Mouse (Mus musculus) hindbrain, embryonic 14.5 days (tissue): ENCODE measurements around the gene Cep104. TPM values are rescaled to one million over a fixed set of nuclear protein-coding genes. Genes with fewer than 3 reads are reported as not detected.
A peak's percentile ranks its signal among the peaks of the same experiment; 100 is the strongest.

Experiments
- ATAC-seq: fragments of 200-750 bp; cut with Nextera tagmentation; 2 replicates; pipeline ENCODE4 v1.8.0; 2017; ENCODE audit warnings: moderate number of reproducible peaks, mild to moderate bottlenecking, moderate TSS enrichment, moderate library complexity; ENCODE audit not compliant: low FRiP score
- DNase-seq: peaks from one replicate; pipeline ENCODE4 v3.0.0-alpha.2; 2015; ENCODE audit warnings: low spot score
- H3K27ac ChIP-seq: fragments of 300-500 bp; sonication (generic); 2 replicates; pipeline ENCODE4 v1.5.1; 2014; ENCODE audit warnings: mild to moderate bottlenecking, moderate library complexity
- H3K27me3 ChIP-seq: fragments of 300-500 bp; sonication (generic); 2 replicates; pipeline ENCODE4 v1.6.1; 2014; ENCODE audit warnings: mild to moderate bottlenecking, low read length, mixed read lengths; ENCODE audit not compliant: control insufficient read depth, insufficient read depth
- H3K36me3 ChIP-seq: fragments of 300-500 bp; sonication (generic); replicated peaks from 2 replicates; pipeline ENCODE4 v1.6.1; 2014; ENCODE audit not compliant: control insufficient read depth, insufficient read depth
- H3K4me1 ChIP-seq: fragments of 300-500 bp; sonication (generic); replicated peaks from 2 replicates; pipeline ENCODE4 v1.6.1; 2014; ENCODE audit warnings: antibody characterized with exemption, low read length, mixed read lengths; ENCODE audit not compliant: control insufficient read depth, insufficient read depth
- H3K4me2 ChIP-seq: fragments of 300-500 bp; sonication (generic); replicated peaks from 2 replicates; pipeline ENCODE4 v1.6.1; 2014; ENCODE audit warnings: mild to moderate bottlenecking, moderate library complexity
- H3K4me3 ChIP-seq: fragments of 300-500 bp; sonication (generic); replicated peaks from 2 replicates; pipeline ENCODE4 v1.5.1; 2014; ENCODE audit warnings: mild to moderate bottlenecking, low read length
- H3K9ac ChIP-seq: fragments of 300-500 bp; sonication (generic); 2 replicates; pipeline ENCODE4 v1.6.1; 2014
- H3K9me3 ChIP-seq: fragments of 300-500 bp; sonication (generic); 2 replicates; pipeline ENCODE4 v1.6.1; 2016; ENCODE audit warnings: low read length; ENCODE audit not compliant: control insufficient read depth
- WGBS: fragments of 180-500 bp; shearing (Covaris S2); extraction: QIAGEN DNeasy Blood & Tissue Kit; methylation state at CpG from one replicate; pipeline ENCODE4 v1.1.7; 2014; 5-methylcytosine and 5-hydroxymethylcytosine counted together
- polyA plus RNA-seq: library from polyadenylated mRNA; unstranded; fragments of >200 nt; fragmentation: Nextera tagmentation; extraction: Ambion mirVana; gene quantifications from 2 replicates; pipeline ENCODE4 v1.2.1, GENCODE M21; 2014

The Cep104 gene
- polyA plus RNA-seq, 1 experiment from 2014 or later: 15.3 TPM

DNA sequence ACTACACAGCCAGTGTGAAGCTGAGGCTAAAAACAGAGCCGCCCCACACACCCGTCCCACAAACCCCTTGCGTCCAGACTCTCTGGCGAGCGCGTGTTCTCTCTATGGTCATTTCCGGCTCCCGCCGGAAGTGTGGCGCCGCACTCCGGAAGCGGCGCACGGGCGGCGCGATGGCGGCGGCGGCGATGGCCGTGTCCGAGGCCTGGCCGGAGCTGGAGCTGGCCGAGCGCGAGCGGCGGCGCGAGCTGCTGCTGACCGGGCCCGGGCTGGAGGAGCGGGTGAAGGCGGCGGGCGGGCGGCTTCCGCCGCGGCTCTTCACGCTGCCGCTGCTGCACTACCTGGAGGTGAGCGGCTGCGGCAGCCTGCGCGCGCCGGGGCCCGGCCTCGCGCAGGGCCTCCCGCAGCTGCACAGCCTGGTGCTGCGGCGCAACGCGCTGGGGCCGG is 36.7 kb downstream of the Cep104 start, which contains the start of gene Lrrc47:
Lrrc47 (plus strand) TSS at position 86 of the 444 bp plus-strand sequence.
- ATAC-seq (peak; percentile 93), DNase-seq (peak; percentile 87)
- under 1% methylated on average over 59 of the region's 59 CpGs for WGBS
- H3K9me3 ChIP-seq: no peaks in the 10 kb centered on the region
- H3K4me1 ChIP-seq: peaks cover 16% of the 10 kb centered on the region
- H3K27ac ChIP-seq: peak within 1 kb of the TSS; percentile 15
- H3K36me3 ChIP-seq: peaks cover 31% of the 10 kb centered on the region
- no peaks in the 10 kb centered on the region for H3K27me3 ChIP-seq
- peak within 1 kb of the TSS; percentile 99 for H3K4me2 ChIP-seq
- peak within 1 kb of the TSS; percentile 86 for H3K9ac ChIP-seq
- H3K4me3 ChIP-seq: peak within 1 kb of the TSS; percentile 100

DNA sequence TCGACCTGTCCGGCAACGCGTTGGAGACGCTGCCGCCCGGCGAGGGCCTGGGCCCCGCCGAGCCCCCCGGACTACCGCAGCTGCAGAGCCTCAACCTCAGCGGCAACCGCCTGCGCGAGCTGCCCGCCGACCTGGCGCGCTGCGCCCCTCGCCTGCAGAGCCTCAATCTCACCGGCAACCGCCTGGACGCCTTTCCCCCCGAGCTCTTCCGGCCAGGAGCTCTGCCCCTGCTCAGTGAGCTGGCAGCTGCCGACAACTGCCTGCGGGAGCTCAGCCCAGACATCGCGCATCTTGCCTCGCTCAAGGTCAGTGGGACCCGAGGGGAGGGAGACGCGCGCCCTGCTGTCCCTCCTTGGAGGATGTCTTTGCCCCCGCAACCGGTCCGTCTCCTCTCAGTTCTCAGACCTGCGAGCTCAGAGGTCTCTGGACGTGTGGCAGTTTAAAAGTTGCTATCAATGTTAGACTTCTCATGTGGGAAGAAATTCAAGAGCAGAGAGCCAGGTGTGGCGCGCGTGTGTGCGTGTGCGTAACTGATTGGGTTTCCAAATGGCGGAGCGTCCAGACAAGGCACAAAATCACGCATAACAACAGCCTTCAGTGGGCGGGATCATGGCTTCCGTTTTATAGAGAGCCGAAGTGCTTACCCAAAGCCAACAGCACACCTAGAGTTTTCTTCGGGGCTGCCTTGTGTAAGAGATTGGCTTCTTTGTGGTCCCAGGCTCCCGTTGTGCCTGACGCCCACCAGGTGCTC is 37.3 kb downstream of the Cep104 start:
- Histone ChIP-seq H3K4me1 (peaks cover 16% of the 10 kb centered on the region), H3K4me2 (peak overlapping the region; percentile 99), H3K9ac (peak overlapping the region; percentile 86), H3K4me3 (peak overlapping the region; percentile 100), H3K9me3 (no peaks in the 10 kb centered on the region), H3K27me3 (no peaks in the 10 kb centered on the region), H3K27ac (0 out of 2 replicates have a peak overlapping the region, but pooled peaks have one; percentile 15), H3K36me3 (peaks cover 31% of the 10 kb centered on the region)
- ATAC-seq (no peak), DNase-seq (no peak)
- 3% methylated on average over 55 of the region's 55 CpGs for WGBS

DNA sequence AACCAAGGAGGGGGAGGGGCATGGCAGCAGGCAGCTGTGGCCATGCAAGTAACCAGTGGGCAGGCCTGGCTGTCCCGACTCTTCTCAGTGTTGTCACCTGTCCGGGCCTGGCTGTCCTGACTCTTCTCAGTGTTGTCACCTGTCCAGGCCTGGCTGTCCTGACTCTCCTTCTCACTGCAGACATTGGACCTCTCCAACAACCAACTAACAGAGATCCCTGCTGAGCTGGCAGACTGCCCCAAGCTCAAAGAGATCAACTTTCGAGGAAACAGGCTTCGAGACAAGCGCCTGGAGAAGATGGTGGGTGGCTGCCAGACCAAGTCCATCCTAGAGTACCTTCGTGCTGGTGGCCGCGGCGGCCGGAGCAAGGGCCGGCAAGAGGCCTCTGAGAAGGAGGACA is 40.5 kb downstream of the Cep104 start:
- no peaks in the 10 kb centered on the region for H3K9me3 ChIP-seq
- H3K4me1 ChIP-seq: peaks cover 16% of the 10 kb centered on the region
- H3K9ac ChIP-seq: no peak overlapping the region
- H3K27ac ChIP-seq: no peak overlapping the region
- H3K4me3 ChIP-seq: no peak overlapping the region
- no peak overlapping the region for H3K4me2 ChIP-seq
- no peaks in the 10 kb centered on the region for H3K27me3 ChIP-seq
- DNase-seq (no peak), ATAC-seq (no peak)
- H3K36me3 ChIP-seq: peaks cover 58% of the 10 kb centered on the region
- WGBS: 95% methylated on average over 11 of the region's 11 CpGs

GRCm38 (mm10) chr4:154019571-154019970 is 44.6 kb downstream of the Cep104 start:
- Histone ChIP-seq H3K27ac (no peak overlapping the region), H3K36me3 (peaks cover 77% of the 10 kb centered on the region), H3K27me3 (no peaks in the 10 kb centered on the region), H3K4me2 (no peak overlapping the region), H3K9me3 (no peaks in the 10 kb centered on the region), H3K4me3 (no peak overlapping the region), H3K9ac (no peak overlapping the region), H3K4me1 (0 out of 2 replicates have a peak, but pooled peaks cover 8% of the 10 kb centered on the region)
- ATAC-seq (no peak), DNase-seq (no peak)
- WGBS: 78% methylated on average over 7 of the region's 7 CpGs

DNA sequence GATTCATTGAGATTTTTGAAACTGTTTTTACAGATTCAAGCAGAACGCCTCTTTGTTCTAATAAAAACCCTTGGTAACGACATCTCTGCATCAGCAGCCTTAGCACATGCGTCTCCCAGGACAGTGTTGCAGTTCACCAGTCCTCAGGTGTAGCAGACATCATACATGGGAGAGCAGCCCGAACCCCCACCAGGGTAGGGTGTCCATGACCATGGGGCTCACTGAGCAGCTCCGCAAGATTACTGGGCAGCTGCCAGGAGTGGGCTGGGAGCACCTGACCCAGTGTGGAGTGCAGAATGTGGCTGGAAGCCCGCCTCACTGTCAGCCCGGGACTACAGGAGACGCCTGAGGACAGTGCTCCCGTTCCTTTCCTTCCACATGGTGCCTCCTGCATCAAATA is 46.4 kb downstream of the Cep104 start:
- H3K4me1 ChIP-seq: peaks cover 8% of the 10 kb centered on the region; the same call in 1 of the 2 replicates
- no peak overlapping the region for H3K4me2 ChIP-seq
- H3K9ac ChIP-seq: no peak overlapping the region
- DNase-seq: no peak
- H3K4me3 ChIP-seq: no peak overlapping the region
- WGBS: 95% methylated on average over 9 of the region's 9 CpGs
- peaks cover 59% of the 10 kb centered on the region for H3K36me3 ChIP-seq
- H3K9me3 ChIP-seq: no peaks in the 10 kb centered on the region
- no peak for ATAC-seq
- H3K27ac ChIP-seq: no peak overlapping the region
- peaks cover 9% of the 10 kb centered on the region; the same call in 1 of the 2 replicates for H3K27me3 ChIP-seq

- Histone ChIP-seq H3K4me1 (peaks cover 8% of the 10 kb centered on the region; the same call in 1 of the 2 replicates), H3K9me3 (no peaks in the 10 kb centered on the region), H3K9ac (no peak overlapping the region), H3K36me3 (peaks cover 49% of the 10 kb centered on the region), H3K4me2 (no peak overlapping the region), H3K27ac (no peak overlapping the region), H3K4me3 (no peak overlapping the region), H3K27me3 (peaks cover 15% of the 10 kb centered on the region; the same call in 1 of the 2 replicates)
- ATAC-seq (no peak), DNase-seq (no peak)
- 78% methylated on average over 4 of the region's 4 CpGs for WGBS
Measured at GRCm38 (mm10) chr4:154022407-154022806, 47.4 kb downstream of the Cep104 start.

DNA sequence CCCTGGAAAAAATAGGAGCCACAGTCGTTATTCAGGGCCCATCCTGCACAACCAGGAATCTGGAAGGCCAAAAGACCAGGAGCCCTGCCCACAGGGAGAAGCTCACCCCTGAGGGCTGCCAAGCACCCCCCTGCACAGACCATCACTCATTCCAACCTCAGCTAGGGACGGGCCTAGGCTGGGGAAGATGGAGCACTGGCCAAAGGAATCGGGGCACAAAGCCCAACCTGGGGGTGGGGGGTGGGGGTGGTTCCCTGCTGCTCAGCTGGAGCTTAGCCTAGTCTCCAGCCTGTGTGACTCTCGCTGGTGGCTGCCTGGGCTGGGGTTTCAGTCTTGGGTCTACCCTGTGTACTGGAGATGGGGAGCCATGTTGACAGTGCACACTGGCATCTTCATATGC is 47.9 kb downstream of the Cep104 start:
- H3K4me3 ChIP-seq: no peak overlapping the region
- H3K36me3 ChIP-seq: peaks cover 46% of the 10 kb centered on the region
- no peak overlapping the region for H3K9ac ChIP-seq
- peaks cover 8% of the 10 kb centered on the region; the same call in 1 of the 2 replicates for H3K4me1 ChIP-seq
- H3K4me2 ChIP-seq: no peak overlapping the region
- no peak overlapping the region for H3K27ac ChIP-seq
- 27% methylated on average over 4 of the region's 4 CpGs for WGBS
- H3K27me3 ChIP-seq: peaks cover 15% of the 10 kb centered on the region; the same call in 1 of the 2 replicates
- no peak for DNase-seq
- H3K9me3 ChIP-seq: no peaks in the 10 kb centered on the region
- ATAC-seq: peak; percentile 19; the same call in 1 of the 2 replicates

- H3K4me2 ChIP-seq: no peak overlapping the region
- DNase-seq (no peak), ATAC-seq (no peak)
- peaks cover 8% of the 10 kb centered on the region; the same call in 1 of the 2 replicates for H3K4me1 ChIP-seq
- no peak overlapping the region for H3K4me3 ChIP-seq
- H3K36me3 ChIP-seq: peaks cover 35% of the 10 kb centered on the region
- no peaks in the 10 kb centered on the region for H3K9me3 ChIP-seq
- WGBS: 32% methylated on average over 8 of the region's 8 CpGs
- H3K27ac ChIP-seq: no peak overlapping the region
- H3K9ac ChIP-seq: no peak overlapping the region
- peaks cover 15% of the 10 kb centered on the region; the same call in 1 of the 2 replicates for H3K27me3 ChIP-seq
Measured at GRCm38 (mm10) chr4:154023754-154024601, 49.0 kb downstream of the Cep104 start.
